Mouse (Mus musculus): Measurements from ENCODE around the gene Zfyve1. TPM values are rescaled to one million over a fixed set of nuclear protein-coding genes. Genes with fewer than 3 reads are reported as not detected.

Gene Zfyve1
- polyA plus RNA-seq, 1 experiment from 2014 or later: 16.6 TPM

DNA sequence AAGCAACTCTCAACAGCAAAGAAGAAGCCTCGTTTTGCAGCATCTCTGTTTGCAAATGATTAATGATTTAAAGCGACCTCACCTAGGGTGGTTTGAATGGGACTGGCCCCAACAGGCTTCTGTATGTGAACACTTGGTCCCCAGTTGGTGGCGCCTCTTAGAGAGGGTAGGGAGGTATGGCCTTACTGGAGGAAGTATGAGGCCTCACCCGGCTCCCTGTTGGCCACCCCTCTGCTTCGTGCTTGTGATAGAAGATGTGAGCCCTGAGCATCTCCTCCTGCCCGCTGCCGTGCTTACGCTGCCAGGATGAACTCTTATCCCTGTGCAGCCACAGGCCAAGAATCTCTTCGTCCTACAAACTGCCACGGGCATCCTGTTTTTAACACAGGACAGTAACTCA, 90.5 kb downstream of the Zfyve1 start:
- no peak for ATAC-seq (ENCODE audit: insufficient number of reproducible peaks, insufficient read depth, low FRiP score, low read depth)
- WGBS: 78% methylated on average over 10 of the region's 10 CpGs
- H3K27me3 ChIP-seq (ENCODE audit: control insufficient read depth, insufficient read depth, low read length): no peaks in the 10 kb centered on the region
- no peak overlapping the region for H3K27ac ChIP-seq (replicated peaks in 1 of 2; ENCODE audit: control insufficient read depth in 1 of 2, insufficient read depth in 1 of 2, low read depth in 2 of 2, low read length in 2 of 2)
- no peak overlapping the region for H3K9ac ChIP-seq (ENCODE audit: low read length)
- no peaks in the 10 kb centered on the region; a peak in 1 of 4 replicates for H3K4me1 ChIP-seq (ENCODE audit: control insufficient read depth in 2 of 2, insufficient read depth in 2 of 2, low read length in 2 of 2)
- H3K36me3 ChIP-seq (ENCODE audit: control insufficient read depth, insufficient read depth, low read length): no peaks in the 10 kb centered on the region
- H3K4me3 ChIP-seq (ENCODE audit: control insufficient read depth in 1 of 2, insufficient read depth in 1 of 2, low read depth in 1 of 2, low read length in 2 of 2): no peak overlapping the region
- no peaks in the 10 kb centered on the region for H3K9me3 ChIP-seq (ENCODE audit: control insufficient read depth, low read length)
- H3K4me2 ChIP-seq (ENCODE audit: low read length): no peak overlapping the region

- no peak overlapping the region for H3K9ac ChIP-seq (ENCODE audit: low read length)
- no peaks in the 10 kb centered on the region; a peak in 1 of 4 replicates for H3K4me1 ChIP-seq (ENCODE audit: control insufficient read depth in 2 of 2, insufficient read depth in 2 of 2, low read length in 2 of 2)
- ATAC-seq (ENCODE audit: insufficient number of reproducible peaks, insufficient read depth, low FRiP score, low read depth): no peak
- H3K27ac ChIP-seq (replicated peaks in 1 of 2; ENCODE audit: control insufficient read depth in 1 of 2, insufficient read depth in 1 of 2, low read depth in 2 of 2, low read length in 2 of 2): no peak overlapping the region
- H3K4me2 ChIP-seq (ENCODE audit: low read length): no peak overlapping the region
- 5% methylated on average over 9 of the region's 9 CpGs for WGBS
- H3K4me3 ChIP-seq (ENCODE audit: control insufficient read depth in 1 of 2, insufficient read depth in 1 of 2, low read depth in 1 of 2, low read length in 2 of 2): no peak overlapping the region
- H3K36me3 ChIP-seq (ENCODE audit: control insufficient read depth, insufficient read depth, low read length): no peaks in the 10 kb centered on the region
- H3K9me3 ChIP-seq (ENCODE audit: control insufficient read depth, low read length): no peaks in the 10 kb centered on the region
- H3K27me3 ChIP-seq (ENCODE audit: control insufficient read depth, insufficient read depth, low read length): no peaks in the 10 kb centered on the region
Measured at GRCm38 (mm10) chr12:83502190-83502589, 94.8 kb downstream of the Zfyve1 start.

- no peak overlapping the region for H3K27ac ChIP-seq (replicated peaks in 1 of 2; ENCODE audit: control insufficient read depth in 1 of 2, insufficient read depth in 1 of 2, low read depth in 2 of 2, low read length in 2 of 2)
- H3K9ac ChIP-seq (ENCODE audit: low read length): no peak overlapping the region
- no peak for ATAC-seq (ENCODE audit: insufficient number of reproducible peaks, insufficient read depth, low FRiP score, low read depth)
- H3K4me1 ChIP-seq (ENCODE audit: control insufficient read depth in 2 of 2, insufficient read depth in 2 of 2, low read length in 2 of 2): no peaks in the 10 kb centered on the region; a peak in 1 of 4 replicates
- no peaks in the 10 kb centered on the region for H3K27me3 ChIP-seq (ENCODE audit: control insufficient read depth, insufficient read depth, low read length)
- H3K4me3 ChIP-seq (ENCODE audit: control insufficient read depth in 1 of 2, insufficient read depth in 1 of 2, low read depth in 1 of 2, low read length in 2 of 2): no peak overlapping the region
- no peaks in the 10 kb centered on the region for H3K9me3 ChIP-seq (ENCODE audit: control insufficient read depth, low read length)
- no peaks in the 10 kb centered on the region for H3K36me3 ChIP-seq (ENCODE audit: control insufficient read depth, insufficient read depth, low read length)
- 78% methylated on average over 5 of the region's 5 CpGs for whole genome bisulfite sequencing
- no peak overlapping the region for H3K4me2 ChIP-seq (ENCODE audit: low read length)
Measured at GRCm38 (mm10) chr12:83499256-83499655, 97.8 kb downstream of the Zfyve1 start.

DNA sequence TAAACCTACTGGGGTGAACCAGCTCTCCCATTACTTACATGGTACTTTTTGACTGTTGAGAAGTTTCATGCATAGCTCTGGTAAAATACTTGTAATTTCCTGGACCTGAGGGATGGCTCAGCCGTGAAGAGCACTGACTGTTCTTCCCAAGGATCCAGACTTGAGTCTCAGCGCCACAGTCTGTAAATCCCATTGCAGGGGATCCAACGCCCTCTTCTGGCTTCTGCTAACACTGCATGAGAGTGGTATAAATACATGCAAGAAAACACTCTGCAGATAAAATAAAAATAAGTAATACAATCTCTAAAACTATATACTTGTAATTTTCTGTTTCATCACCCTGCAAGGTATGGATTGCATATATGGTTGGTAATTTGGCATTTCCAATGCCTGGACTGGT, 99.1 kb downstream of the Zfyve1 start:
- Histone ChIP-seq H3K4me1 (ENCODE audit: control insufficient read depth in 2 of 2, insufficient read depth in 2 of 2, low read length in 2 of 2) (no peaks in the 10 kb centered on the region; a peak in 1 of 4 replicates), H3K27ac (replicated peaks in 1 of 2; ENCODE audit: control insufficient read depth in 1 of 2, insufficient read depth in 1 of 2, low read depth in 2 of 2, low read length in 2 of 2) (no peak overlapping the region), H3K9ac (ENCODE audit: low read length) (no peak overlapping the region), H3K27me3 (ENCODE audit: control insufficient read depth, insufficient read depth, low read length) (no peaks in the 10 kb centered on the region), H3K4me3 (ENCODE audit: control insufficient read depth in 1 of 2, insufficient read depth in 1 of 2, low read depth in 1 of 2, low read length in 2 of 2) (no peak overlapping the region), H3K9me3 (ENCODE audit: control insufficient read depth, low read length) (no peaks in the 10 kb centered on the region), H3K4me2 (ENCODE audit: low read length) (no peak overlapping the region), H3K36me3 (ENCODE audit: control insufficient read depth, insufficient read depth, low read length) (no peaks in the 10 kb centered on the region)
- 75% methylated on average over 3 of the region's 3 CpGs for WGBS
- no peak for ATAC-seq (ENCODE audit: insufficient number of reproducible peaks, insufficient read depth, low FRiP score, low read depth)

DNA sequence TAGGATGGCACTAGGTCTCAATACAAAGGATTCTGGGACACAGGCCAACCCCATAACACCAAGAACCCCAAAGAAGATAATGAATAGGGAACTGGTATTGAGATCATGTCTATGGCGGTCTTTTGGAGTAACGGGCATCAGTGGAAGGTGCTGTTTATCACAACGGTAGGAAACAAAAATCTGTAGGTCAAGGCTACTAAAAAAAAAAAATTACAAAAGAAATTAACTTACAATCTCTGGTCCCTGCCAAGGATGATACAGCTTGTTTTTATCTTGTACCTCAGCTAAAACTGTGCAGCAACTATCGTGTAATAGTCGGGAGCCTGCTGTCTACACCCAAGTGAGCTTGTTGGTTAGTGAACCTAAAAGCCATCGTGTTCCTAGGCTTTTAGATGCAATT, 100.3 kb downstream of the Zfyve1 start:
- H3K9ac ChIP-seq (ENCODE audit: low read length): no peak overlapping the region
- H3K36me3 ChIP-seq (ENCODE audit: control insufficient read depth, insufficient read depth, low read length): no peaks in the 10 kb centered on the region
- WGBS: 89% methylated on average over 6 of the region's 6 CpGs
- H3K27me3 ChIP-seq (ENCODE audit: control insufficient read depth, insufficient read depth, low read length): no peaks in the 10 kb centered on the region
- no peak overlapping the region for H3K4me2 ChIP-seq (ENCODE audit: low read length)
- H3K4me1 ChIP-seq (ENCODE audit: control insufficient read depth in 2 of 2, insufficient read depth in 2 of 2, low read length in 2 of 2): no peaks in the 10 kb centered on the region
- no peak overlapping the region for H3K4me3 ChIP-seq (ENCODE audit: control insufficient read depth in 1 of 2, insufficient read depth in 1 of 2, low read depth in 1 of 2, low read length in 2 of 2)
- no peak for ATAC-seq (ENCODE audit: insufficient number of reproducible peaks, insufficient read depth, low FRiP score, low read depth)
- H3K9me3 ChIP-seq (ENCODE audit: control insufficient read depth, low read length): no peaks in the 10 kb centered on the region
- no peak overlapping the region for H3K27ac ChIP-seq (replicated peaks in 1 of 2; ENCODE audit: control insufficient read depth in 1 of 2, insufficient read depth in 1 of 2, low read depth in 2 of 2, low read length in 2 of 2)

Other genes starting within 250 kb of the Zfyve1 start
- 23.2 and 25.1 TPM in 2 replicates for gene Dpf3, start 109.5 kb downstream of the Zfyve1 start, polyA plus RNA-seq (2014; fragmentation: Nextera tagmentation; extraction: Ambion mirVana)
- gene Dcaf4, start 76.8 kb downstream of the Zfyve1 start, polyA plus RNA-seq (2014; fragmentation: Nextera tagmentation; extraction: Ambion mirVana): 24.2 and 27.5 TPM in 2 replicates
- gene Rbm25, start 34.0 kb upstream of the Zfyve1 start, polyA plus RNA-seq (2014; fragmentation: Nextera tagmentation; extraction: Ambion mirVana): 140 and 157 TPM in 2 replicates
- 48.9 and 50.8 TPM in 2 replicates for gene Psen1, start 90.9 kb upstream of the Zfyve1 start, polyA plus RNA-seq (2014; fragmentation: Nextera tagmentation; extraction: Ambion mirVana)
- 0.20 and 0.22 TPM in 2 replicates for gene Papln, start 166.4 kb upstream of the Zfyve1 start, polyA plus RNA-seq (2014; fragmentation: Nextera tagmentation; extraction: Ambion mirVana)